Mouse (Mus musculus): Measurements from ENCODE around the gene Oasl1.
"Not testable (repeated sequence)": the region's sequence is repeated elsewhere in the genome, so short reads cannot be mapped to it uniquely, and the experiment has no call there.

DNA sequence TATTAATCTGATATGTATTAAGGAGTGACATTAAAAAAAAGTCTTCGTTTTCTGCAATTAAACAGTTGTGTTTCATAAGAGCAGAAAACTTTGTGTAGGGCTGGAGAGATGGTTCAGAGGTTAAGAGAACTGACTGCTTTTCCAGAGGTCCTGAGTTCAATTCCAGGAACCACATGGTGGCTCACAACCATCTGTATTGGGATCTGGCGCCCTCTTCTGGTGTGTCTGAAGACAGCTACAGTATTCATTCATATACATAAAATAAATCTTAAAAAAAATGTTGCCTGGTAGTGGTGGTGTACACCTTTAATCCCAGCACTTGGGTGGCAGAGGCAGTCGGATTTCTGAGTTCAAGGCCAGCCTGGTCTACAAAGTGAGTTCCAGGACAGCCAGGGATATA, 18.1 kb downstream of the Oasl1 start:
- TF ChIP-seq CTCF (IDR thresholded peaks at IDR 0.05; ENCODE audit: borderline replicate concordance, control insufficient read depth, extremely low read depth, insufficient read depth, low read length, poor library complexity); POLR2A (IDR thresholded peaks at IDR 0.05; ENCODE audit: control insufficient read depth, extremely low read depth, insufficient read depth, low read length, poor library complexity): not testable (repeated sequence)
